Mouse (Mus musculus): ENCODE results near the gene Hhat.

Gene Hhat

GRCm38 (mm10) chr1:192785046-192785961 is 14.3 kb upstream of the Hhat start:
- in situ Hi-C loops (cut with MboI) = no loop called here

- in situ Hi-C loops (cut with MboI) = no loop called here
These were observed 13.4 kb upstream of the Hhat start for GRCm38 (mm10) chr1:192784374-192784773.

DNA sequence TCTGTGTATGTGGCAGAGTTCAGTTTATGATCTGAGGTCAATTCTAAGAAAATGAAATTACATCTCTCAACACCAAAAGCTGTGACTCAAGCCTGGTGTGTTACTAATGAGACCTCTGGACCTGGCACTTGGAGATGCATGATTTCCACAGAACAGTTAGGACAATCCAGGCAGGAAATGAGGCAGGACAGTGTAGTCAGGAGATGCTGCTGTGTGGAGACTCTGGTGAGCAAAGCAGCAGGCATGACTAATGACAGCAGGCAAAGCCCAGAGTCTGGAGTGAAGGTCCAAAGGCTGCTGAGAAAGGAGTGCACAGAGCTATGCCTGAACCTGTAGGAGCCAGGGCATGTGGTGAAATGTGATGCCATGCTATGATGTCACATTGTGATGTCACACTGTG is 10.2 kb upstream of the Hhat start:
- in situ Hi-C loops (cut with MboI) = no loop called here

- in situ Hi-C loops (cut with MboI) = no loop called here
These were observed 8.0 kb upstream of the Hhat start for GRCm38 (mm10) chr1:192778869-192779514.

- in situ Hi-C loops (cut with MboI) = no loop called here
These were observed 7.2 kb upstream of the Hhat start for GRCm38 (mm10) chr1:192778206-192778605.

- in situ Hi-C loops (cut with MboI) = no loop called here
These were observed 911 bp downstream of the Hhat start for GRCm38 (mm10) chr1:192770130-192770494.

DNA sequence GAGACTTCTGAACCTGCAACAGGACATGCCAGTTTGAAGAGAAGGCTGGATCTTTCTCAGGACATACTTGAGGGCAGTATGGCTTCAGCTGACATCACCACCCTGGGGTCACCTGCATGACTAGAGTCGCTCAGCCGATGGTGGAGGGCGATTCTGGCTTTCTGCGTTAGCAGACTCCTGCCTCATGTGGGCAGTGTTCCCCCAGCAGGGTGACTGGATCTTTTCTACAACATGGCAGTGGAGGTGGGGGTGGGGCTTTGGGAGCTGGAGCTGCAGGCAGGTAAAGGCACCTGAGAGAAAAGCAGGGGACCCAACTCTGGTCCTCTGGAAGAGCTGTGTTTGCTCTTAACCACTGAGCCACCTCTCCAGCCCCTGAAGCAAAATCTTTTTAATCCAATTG is 5.5 kb downstream of the Hhat start:
- in situ Hi-C loops (cut with MboI) = no loop called here

DNA sequence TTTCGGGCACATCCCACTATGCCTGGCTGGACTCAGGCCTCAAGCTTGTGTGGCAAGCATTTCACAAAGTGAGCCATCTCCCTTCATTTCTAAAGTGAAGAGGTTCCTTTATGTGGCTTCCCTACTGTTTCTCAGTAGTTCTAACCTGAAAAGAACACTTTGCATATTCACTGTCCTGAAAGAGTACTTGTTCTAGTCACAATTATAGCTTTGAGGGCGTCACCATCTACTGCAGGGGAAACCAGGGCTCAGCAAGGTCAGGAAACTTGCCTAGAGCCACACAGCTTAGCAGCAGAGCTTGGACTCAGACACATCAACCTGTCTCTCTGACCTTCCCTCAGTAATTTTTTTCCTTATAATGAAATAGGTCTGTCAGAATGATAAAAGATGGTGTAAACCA is 6.5 kb downstream of the Hhat start:
- in situ Hi-C loops (cut with MboI) = no loop called here

DNA sequence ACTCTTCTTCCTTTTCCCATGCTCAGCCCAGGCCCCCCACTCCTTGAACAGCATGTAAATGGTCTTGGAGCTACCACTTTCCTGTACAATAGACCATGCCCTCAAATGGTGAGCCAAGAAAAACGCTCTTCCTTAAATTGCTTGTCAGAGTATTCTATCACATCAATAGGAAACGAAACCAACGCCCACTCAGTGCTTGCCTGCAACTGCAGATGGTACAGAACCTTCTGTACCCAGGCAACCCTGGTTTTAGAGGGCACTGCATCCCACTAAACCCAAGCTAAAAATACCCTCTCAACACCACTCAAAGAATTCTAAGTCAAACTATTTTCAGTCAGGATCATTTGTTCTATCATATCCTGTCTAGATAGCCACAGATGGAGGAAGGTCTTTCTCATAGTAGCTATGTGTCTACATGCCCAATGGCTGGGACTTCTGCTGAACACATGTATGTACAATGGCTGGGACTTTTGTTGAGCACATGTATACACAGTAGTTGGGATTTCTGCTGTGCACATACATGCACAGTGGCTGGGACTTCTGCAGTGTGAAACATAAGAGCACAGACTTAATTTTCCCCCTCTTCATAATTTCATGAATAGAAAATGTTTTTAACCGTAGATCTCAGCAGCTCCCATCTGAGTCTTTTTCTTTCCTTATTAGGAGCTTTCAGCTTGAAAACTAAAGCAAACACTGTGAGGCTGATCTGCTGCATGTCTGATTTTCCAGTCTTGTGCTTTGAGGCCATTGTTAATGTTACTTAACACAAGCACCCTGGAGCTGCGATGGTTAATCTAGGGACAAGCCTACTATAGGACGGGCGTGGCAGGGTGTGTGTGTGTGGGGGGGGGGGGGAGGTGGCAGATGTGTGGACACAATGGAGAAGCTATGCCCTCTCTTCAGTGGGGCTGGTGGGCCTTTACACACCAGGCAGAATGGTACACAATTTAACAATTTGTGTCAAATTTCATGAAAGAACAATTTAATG is 7.8 kb downstream of the Hhat start:
- in situ Hi-C loops (cut with MboI) = no loop called here

GRCm38 (mm10) chr1:192756674-192757073 is 14.3 kb downstream of the Hhat start:
- in situ Hi-C loops (cut with MboI) = no loop called here

DNA sequence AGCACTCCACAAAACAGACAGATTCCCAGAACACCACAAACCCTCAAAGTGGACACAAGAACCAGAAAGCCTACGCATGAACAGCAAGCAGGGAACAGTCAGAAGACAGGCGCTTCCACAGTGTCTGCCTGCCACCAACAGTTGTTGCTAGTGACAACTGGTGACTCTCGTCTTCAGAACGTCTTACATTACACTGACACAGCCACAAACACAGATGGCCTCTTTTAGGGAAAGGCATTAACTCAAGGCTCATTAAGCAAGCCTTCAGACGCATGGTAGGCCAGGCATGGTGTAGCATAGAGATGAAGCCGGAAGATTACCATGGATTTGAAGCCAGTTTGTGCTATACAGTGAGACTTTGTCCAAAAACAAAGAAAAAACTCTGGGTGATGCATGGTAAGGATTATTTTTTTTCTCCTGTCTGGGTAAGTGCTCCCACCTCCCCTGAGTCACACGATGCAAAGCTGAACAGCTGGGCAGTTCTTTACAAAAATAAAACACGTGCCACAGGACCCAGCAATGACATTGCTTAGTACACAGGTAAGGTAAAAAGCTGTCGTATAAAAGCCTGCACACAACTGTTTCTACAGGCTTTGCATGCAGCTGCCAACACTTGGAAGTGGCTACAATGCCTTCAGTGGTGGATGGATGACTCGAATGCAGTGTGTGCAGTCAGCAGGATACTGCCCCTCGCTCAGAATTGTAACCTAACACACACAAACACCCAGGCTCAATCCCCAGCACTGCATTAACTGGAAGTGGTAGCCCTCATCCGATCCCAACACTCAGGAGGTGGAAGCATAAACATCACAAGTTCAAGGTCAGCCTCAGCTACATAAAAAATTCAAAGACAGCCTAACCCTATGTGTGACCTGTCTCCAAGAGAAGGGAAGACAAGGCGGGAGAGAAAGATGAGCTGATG is 15.1 kb downstream of the Hhat start:
- in situ Hi-C loops (cut with MboI) = no loop called here

- in situ Hi-C loops (cut with MboI) = no loop called here
These were observed 15.8 kb downstream of the Hhat start for GRCm38 (mm10) chr1:192755246-192755645.

DNA sequence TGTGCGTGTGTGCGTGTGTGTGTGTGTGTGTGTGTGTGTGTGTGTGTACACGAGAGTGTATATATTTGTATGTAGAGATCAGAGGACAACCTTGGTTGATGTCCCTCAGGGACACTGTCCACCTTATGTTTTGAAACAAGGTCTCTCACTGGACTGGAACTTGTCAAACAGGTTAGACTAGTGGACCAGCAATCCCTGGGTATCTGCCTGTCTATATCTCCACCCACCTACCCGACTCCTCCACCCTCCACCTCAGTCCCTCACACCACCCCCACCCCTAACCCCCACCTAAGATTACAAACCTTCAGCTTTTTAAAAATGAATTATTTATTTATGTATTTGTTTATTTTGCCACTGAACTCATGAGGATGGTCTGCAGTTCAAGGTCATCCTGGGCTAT is 16.8 kb downstream of the Hhat start:
- in situ Hi-C loops (cut with MboI) = no loop called here

DNA sequence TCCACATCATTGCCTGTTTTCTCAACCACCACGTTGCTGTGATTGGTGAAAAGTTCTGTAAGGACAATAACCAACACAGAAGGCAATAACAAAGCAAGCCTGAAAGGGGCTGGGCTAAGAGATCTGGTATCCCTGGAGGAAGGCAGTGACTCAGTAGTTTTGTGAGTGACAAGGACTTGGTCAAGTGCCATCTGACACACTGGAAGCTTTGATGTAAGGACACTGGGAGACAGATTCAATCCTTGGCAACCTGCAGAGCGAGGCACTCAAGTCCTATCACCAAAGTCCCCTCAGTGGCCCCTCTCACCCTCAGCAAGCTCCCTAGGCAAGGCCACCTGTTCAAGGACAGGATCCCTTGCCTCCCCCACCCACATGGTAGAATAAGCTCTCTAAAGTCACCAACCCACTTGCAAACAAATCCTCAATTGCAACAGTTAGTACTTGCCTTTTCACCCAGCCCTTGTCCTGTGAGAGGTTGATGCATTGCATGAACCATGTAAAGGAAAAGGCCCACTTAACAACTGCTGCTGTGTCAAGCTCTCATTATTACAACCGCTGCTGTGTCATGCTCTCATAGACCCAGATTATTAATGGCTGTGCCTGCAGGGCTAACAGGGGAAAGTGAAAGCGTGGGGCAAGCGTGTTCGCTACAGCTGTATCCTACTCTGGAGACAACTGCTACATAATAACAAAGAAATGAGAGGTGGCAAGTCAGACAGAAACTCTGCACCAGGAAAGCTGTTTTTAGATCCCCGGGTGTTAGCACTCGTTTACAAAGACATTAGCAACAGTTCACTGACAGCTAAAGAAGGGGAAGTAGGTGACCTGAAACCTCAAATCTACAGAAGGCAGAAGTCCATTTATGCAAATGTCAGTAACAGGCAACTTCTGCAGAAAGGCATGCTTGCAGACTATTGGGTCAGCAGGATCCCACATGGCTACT is 18.1 kb downstream of the Hhat start:
- in situ Hi-C loops (cut with MboI) = no loop called here

DNA sequence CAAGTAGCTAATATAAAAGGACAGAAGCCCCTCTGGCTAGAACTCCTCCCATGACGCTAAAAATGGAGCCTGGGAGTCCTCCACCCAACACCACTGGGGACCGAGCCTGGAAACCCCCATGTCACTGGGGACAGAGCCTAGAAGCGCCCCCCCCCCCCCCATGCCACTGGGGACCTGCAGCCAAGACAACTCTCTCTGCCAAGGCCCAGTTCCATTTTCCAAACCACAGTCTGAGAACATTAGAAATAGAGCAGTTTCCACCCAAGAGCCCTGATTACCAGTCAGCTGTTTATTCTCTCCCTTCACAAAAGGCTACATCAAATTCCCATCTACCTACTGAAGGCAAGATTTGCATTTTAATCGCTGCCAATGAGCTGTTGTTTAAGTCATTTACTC is 21.0 kb downstream of the Hhat start:
- in situ Hi-C loops (cut with MboI) = no loop called here

- in situ Hi-C loops (cut with MboI) = no loop called here
These were observed 21.6 kb downstream of the Hhat start for GRCm38 (mm10) chr1:192749270-192750041.

GRCm38 (mm10) chr1:192746201-192746600 is 24.8 kb downstream of the Hhat start:
- in situ Hi-C loops (cut with MboI) = no loop called here

GRCm38 (mm10) chr1:192745240-192746101 is 25.6 kb downstream of the Hhat start:
- in situ Hi-C loops (cut with MboI) = no loop called here

All from mature B cell (primary cell).